Mouse (Mus musculus): Measurements from ENCODE around the gene Olfr285. TPM values are rescaled to one million over a fixed set of nuclear protein-coding genes. Genes with fewer than 3 reads are reported as not detected.
A peak's percentile ranks its signal among the peaks of the same experiment; 100 is the strongest.

Gene Olfr285
- not detected for total RNA-seq (2021)
- long read RNA-seq, experiment 1, result 0 reads
- long read RNA-seq, experiment 2, result 0 reads

DNA sequence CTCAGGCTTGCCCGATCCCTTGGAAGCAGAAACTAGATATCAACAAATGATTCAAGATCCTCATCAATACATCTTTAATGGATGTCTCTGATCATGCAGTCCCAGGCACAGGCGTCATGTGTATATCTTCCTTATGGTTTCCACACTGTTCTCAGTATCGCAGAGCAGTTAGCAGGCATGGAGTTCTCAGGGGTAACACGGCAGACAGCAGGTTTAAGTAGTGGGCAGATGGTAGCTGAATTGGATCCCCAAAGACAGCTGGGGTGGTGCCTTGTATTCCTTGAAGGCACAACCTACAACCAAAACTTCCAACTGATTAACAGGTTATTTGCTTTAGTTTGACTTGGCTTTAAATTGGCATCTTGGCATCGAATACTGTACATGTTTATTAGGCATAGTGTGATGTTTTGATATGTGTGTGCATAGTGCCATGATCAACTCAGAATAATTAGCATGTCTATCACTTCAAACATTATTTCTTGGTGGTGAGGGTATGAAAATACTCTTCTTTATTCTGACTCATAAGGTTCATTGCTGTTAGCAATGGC lies at the start of gene Olfr285:
Olfr285 (minus strand) TSS at position 177 of the 548 bp plus-strand sequence.
- no peak for DNase-seq (ENCODE audit: low spot score in 2 of 2)

- no peak for DNase-seq (ENCODE audit: low spot score in 2 of 2)
Measured at GRCm38 (mm10) chr15:98340887-98341286, 23.7 kb upstream of the Olfr285 start, which contains the start of gene Olfr284. TSS of gene Olfr284 (minus strand) at chr15:98340987.

GRCm38 (mm10) chr15:98315703-98316102 lies 1.4 kb downstream of the Olfr285 start:
- DNase-seq (ENCODE audit: low spot score in 2 of 2), result no peak

DNA sequence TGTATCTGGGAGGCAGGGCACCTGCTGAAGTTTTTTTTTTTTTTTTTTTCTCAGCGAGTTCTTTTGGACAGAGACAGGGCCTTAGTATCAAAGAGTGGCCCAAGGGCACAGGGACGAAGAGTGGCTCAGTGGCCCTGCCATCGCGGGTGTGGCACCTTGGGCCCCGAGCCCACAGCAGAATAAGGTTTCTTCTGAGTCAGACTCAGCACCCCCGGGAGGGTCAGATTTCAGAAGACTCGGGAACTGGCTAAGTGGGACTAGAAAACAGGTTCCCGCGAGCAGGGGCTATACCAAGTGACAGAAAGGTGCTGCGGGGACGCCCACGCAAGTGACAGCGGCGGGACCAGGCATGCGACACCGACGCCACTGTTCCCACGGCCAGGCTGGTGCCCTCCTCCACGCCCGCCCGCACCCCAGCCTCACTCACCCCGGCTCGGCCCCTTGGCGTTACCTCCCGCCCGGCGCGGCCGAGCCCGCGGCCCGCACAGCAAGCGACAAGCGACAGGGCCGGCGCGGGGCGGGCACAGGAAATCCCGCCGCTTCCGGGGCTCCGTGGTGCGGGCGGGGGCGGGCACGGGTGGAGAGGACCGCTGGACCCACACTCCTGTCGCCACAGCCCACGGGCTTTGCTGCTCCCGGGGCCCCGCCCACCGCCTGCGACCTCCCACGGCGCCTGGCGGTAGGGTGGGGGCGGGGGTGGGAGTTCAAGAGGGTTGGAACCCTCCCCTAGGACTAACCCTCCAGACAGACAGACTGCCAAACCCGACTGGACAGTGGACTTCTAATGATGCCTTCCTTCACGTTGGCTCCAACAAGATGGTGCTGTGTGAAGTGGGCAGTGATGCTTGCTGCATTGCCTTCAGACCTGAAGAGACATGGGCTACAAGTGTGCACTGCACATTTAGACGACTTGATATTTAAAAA lies 21.3 kb downstream of the Olfr285 start, which contains the start of gene Zfp641:
Zfp641 (minus strand) TSS at position 534 of the 924 bp plus-strand sequence.
- peak; percentile 14 to 22 for DNase-seq (ENCODE audit: low spot score in 2 of 2)

- no peak for DNase-seq (ENCODE audit: low spot score in 2 of 2)
Measured at GRCm38 (mm10) chr15:98293651-98294050, 23.5 kb downstream of the Olfr285 start.

GRCm38 (mm10) chr15:98288566-98288965 lies 28.6 kb downstream of the Olfr285 start:
- no peak for DNase-seq (ENCODE audit: low spot score in 2 of 2)

GRCm38 (mm10) chr15:98286418-98286817 lies 30.7 kb downstream of the Olfr285 start:
- DNase-seq (ENCODE audit: low spot score in 2 of 2), result no peak

Other genes with a start within 250 kb of the Olfr285 start
- 10 to 100 TPM; 76.5 to 88.7 TPM for gene Pfkm, start 224.8 kb downstream of the Olfr285 start, total RNA-seq (2021)
- gene Senp1, start 223.6 kb downstream of the Olfr285 start, total RNA-seq (2021), result 10 to 100 TPM; 26.0 to 28.8 TPM
- 10 to 100 TPM; 48.6 to 50.3 TPM for gene Asb8, start 151.7 kb downstream of the Olfr285 start, total RNA-seq (2021)
- 1 to 10 TPM; 2.0 TPM for gene Ccdc184, start 150.2 kb downstream of the Olfr285 start, total RNA-seq (2021)
- not detected for gene Olfr288, start 121.8 kb downstream of the Olfr285 start, total RNA-seq (2021)
- not detected for gene Gm44579, start 96.4 kb downstream of the Olfr285 start, total RNA-seq (2021)
- gene Olfr287, start 96.3 kb downstream of the Olfr285 start, total RNA-seq (2021), result not detected
- not detected for gene Olfr286, start 82.9 kb downstream of the Olfr285 start, total RNA-seq (2021)
- not detected for gene H1fnt, start 60.1 kb downstream of the Olfr285 start, total RNA-seq (2021)
- 1 to 10 TPM; 8.4 to 8.8 TPM for gene Zfp641, start 21.2 kb downstream of the Olfr285 start, total RNA-seq (2021)
- gene Olfr284, start 23.6 kb upstream of the Olfr285 start, total RNA-seq (2021), result not detected
- not detected for gene Olfr283, start 63.6 kb upstream of the Olfr285 start, total RNA-seq (2021)
- gene Olfr282, start 113.9 kb upstream of the Olfr285 start, total RNA-seq (2021), result not detected
- not detected for gene Olfr281, start 135.2 kb upstream of the Olfr285 start, total RNA-seq (2021)
- gene OR5BS1P, start 152.5 kb upstream of the Olfr285 start, total RNA-seq (2021), result not detected
- gene Lalba, start 165.4 kb upstream of the Olfr285 start, total RNA-seq (2021), result not detected
- gene Olfr279, start 175.0 kb upstream of the Olfr285 start, total RNA-seq (2021), result not detected
- 10 to 100 TPM; 85.3 to 94.8 TPM for gene Kansl2, start 216.9 kb upstream of the Olfr285 start, total RNA-seq (2021)